11 mouse cellular contexts compared by ENCODE assay signal in genomic region chr1:33906216-33906615, GRCm38 (mm10). TPM values are rescaled to one million over a fixed set of nuclear protein-coding genes. Genes with fewer than 3 reads are reported as not detected.
A peak's percentile ranks its signal among the peaks of the same experiment; 100 is the strongest.
DNase-seq lines count a peak whose midpoint lies in the region; ATAC-seq lines count a peak whose summit lies in the region.
"Had no signal": no experiment of that assay in that cellular context is flagged by ENCODE, and none has a peak within 500 bp of the region (broad histone marks: within the 10 kb centered on the region; RNA-seq: fewer than 3 reads in every experiment).

No protein-coding gene starts in this region.

- peaks cover 8% of the 10 kb centered on the region; the same call in 1 of the 2 replicates for H3K4me1 ChIP-seq in forebrain, embryonic 14.5 days (ENCODE audit: control insufficient read depth, insufficient read depth, low read length)
- peaks cover 27% of the 10 kb centered on the region for H3K4me1 ChIP-seq in forebrain, embryonic 10.5 days
- peaks cover 31% of the 10 kb centered on the region for H3K4me1 ChIP-seq in midbrain, embryonic 10.5 days
- H3K4me1 ChIP-seq in midbrain, embryonic 11.5 days (ENCODE audit: control insufficient read depth, insufficient read depth, low read length): peaks cover 4% of the 10 kb centered on the region
- H3K4me1 ChIP-seq in hindbrain, embryonic 15.5 days (replicated peaks): peaks cover 18% of the 10 kb centered on the region
- H3K4me1 ChIP-seq in neural tube, embryonic 14.5 days (ENCODE audit: control insufficient read depth, insufficient read depth, low read length): peaks cover 14% of the 10 kb centered on the region; the same call in 1 of the 2 replicates

- peaks cover 15% of the 10 kb centered on the region; the same call in 1 of the 2 replicates for H3K27me3 ChIP-seq in forebrain, embryonic 14.5 days (replicated peaks; ENCODE audit: control insufficient read depth, insufficient read depth, low read length)
- peaks cover 56% of the 10 kb centered on the region for H3K27me3 ChIP-seq in forebrain, embryonic 10.5 days (ENCODE audit: poor library complexity, severe bottlenecking)
- peaks cover 54% of the 10 kb centered on the region for H3K27me3 ChIP-seq in midbrain, embryonic 10.5 days (ENCODE audit: low read depth, poor library complexity, severe bottlenecking)
- H3K27me3 ChIP-seq in midbrain, embryonic 11.5 days (ENCODE audit: control insufficient read depth, insufficient read depth, low read length): peaks cover 20% of the 10 kb centered on the region
- no peaks in the 10 kb centered on the region for H3K27me3 ChIP-seq in hindbrain, embryonic 15.5 days
- H3K27me3 ChIP-seq in neural tube, embryonic 14.5 days (ENCODE audit: control insufficient read depth, insufficient read depth, low read length): no peaks in the 10 kb centered on the region

- peak overlapping the region; percentile 81 for H3K4me2 ChIP-seq in forebrain, embryonic 14.5 days (ENCODE audit: low read length)
- H3K4me2 ChIP-seq in midbrain, embryonic 11.5 days: no peak overlapping the region
- peak overlapping the region; percentile 65 for H3K4me2 ChIP-seq in hindbrain, embryonic 15.5 days
- H3K4me2 ChIP-seq in neural tube, embryonic 14.5 days (ENCODE audit: low read depth, low read length): peak overlapping the region; percentile 77

- no peak for ATAC-seq in forebrain, embryonic 14.5 days
- ATAC-seq in midbrain, embryonic 11.5 days (ENCODE audit: low FRiP score): no peak
- ATAC-seq in hindbrain, embryonic 15.5 days (ENCODE audit: low FRiP score, low read depth): no peak
- no peak for ATAC-seq in neural tube, embryonic 14.5 days (ENCODE audit: low read depth)
- ATAC-seq: intestine, postnatal 0 days had no signal

- 0 out of 2 replicates have a peak overlapping the region, but pooled peaks have one; percentile 4 for H3K9ac ChIP-seq in forebrain, embryonic 14.5 days (ENCODE audit: low read length)
- no peak overlapping the region for H3K9ac ChIP-seq in midbrain, embryonic 11.5 days (ENCODE audit: low read length)
- H3K9ac ChIP-seq in hindbrain, embryonic 15.5 days: peak overlapping the region; percentile 54
- H3K9ac ChIP-seq in neural tube, embryonic 14.5 days (replicated peaks; ENCODE audit: low read depth, low read length): no peak overlapping the region
- H3K9ac ChIP-seq: lung, embryonic 15.5 days had no signal

- no peak overlapping the region for H3K27ac ChIP-seq in forebrain, embryonic 14.5 days (ENCODE audit: low read depth, low read length)
- no peak overlapping the region for H3K27ac ChIP-seq in forebrain, embryonic 10.5 days
- H3K27ac ChIP-seq in midbrain, embryonic 10.5 days (replicated peaks): no peak overlapping the region
- H3K27ac ChIP-seq in midbrain, embryonic 11.5 days (ENCODE audit: low read depth, low read length): no peak overlapping the region
- 0 out of 2 replicates have a peak overlapping the region, but pooled peaks have one; percentile 10 for H3K27ac ChIP-seq in hindbrain, embryonic 15.5 days (replicated peaks)
- no peak overlapping the region for H3K27ac ChIP-seq in neural tube, embryonic 14.5 days (ENCODE audit: low read depth, low read length)
- H3K27ac ChIP-seq: gastrocnemius, adult 2 months; lung, embryonic 15.5 days had no signal

- peak overlapping the region; percentile 8; the same call in 1 of the 2 replicates for H3K4me3 ChIP-seq in forebrain, embryonic 14.5 days (ENCODE audit: low read depth, low read length)
- no peak overlapping the region for H3K4me3 ChIP-seq in forebrain, embryonic 10.5 days
- no peak overlapping the region for H3K4me3 ChIP-seq in midbrain, embryonic 10.5 days
- H3K4me3 ChIP-seq in midbrain, embryonic 11.5 days (ENCODE audit: low read depth, low read length): no peak overlapping the region
- H3K4me3 ChIP-seq in hindbrain, embryonic 15.5 days: peak overlapping the region; percentile 57
- peak overlapping the region; percentile 61; the same call in 1 of the 2 replicates for H3K4me3 ChIP-seq in neural tube, embryonic 14.5 days (ENCODE audit: low read depth, low read length)

- no peak for DNase-seq in forebrain, embryonic 14.5 days (ENCODE audit: low spot score)
- no peak for DNase-seq in forebrain, embryonic 10.5 days (ENCODE audit: extremely low spot score, low spot score)
- peak; percentile 20 for DNase-seq in midbrain, embryonic 10.5 days (ENCODE audit: low spot score)
- no peak for DNase-seq in midbrain, embryonic 11.5 days (ENCODE audit: low spot score, missing footprints)
- DNase-seq in adrenal gland, adult 8-10 months: no peak
- no peak for DNase-seq in gastrocnemius, postnatal 36 days

- no peaks in the 10 kb centered on the region for H3K9me3 ChIP-seq in forebrain, embryonic 14.5 days (replicated peaks; ENCODE audit: control insufficient read depth, low read length)
- no peaks in the 10 kb centered on the region for H3K9me3 ChIP-seq in forebrain, embryonic 10.5 days
- no peaks in the 10 kb centered on the region for H3K9me3 ChIP-seq in midbrain, embryonic 10.5 days (replicated peaks)
- no peaks in the 10 kb centered on the region for H3K9me3 ChIP-seq in midbrain, embryonic 11.5 days (ENCODE audit: control insufficient read depth, low read length)
- H3K9me3 ChIP-seq in hindbrain, embryonic 15.5 days: no peaks in the 10 kb centered on the region
- no peaks in the 10 kb centered on the region for H3K9me3 ChIP-seq in neural tube, embryonic 14.5 days (ENCODE audit: control insufficient read depth, low read length)
- H3K9me3 ChIP-seq: lung, embryonic 15.5 days had no signal

- intact Hi-C loops in gastrocnemius, postnatal 36 days (cut with DNase I): no loop called here

- no peaks in the 10 kb centered on the region for H3K36me3 ChIP-seq in forebrain, embryonic 14.5 days (ENCODE audit: control insufficient read depth, insufficient read depth, low read length)
- H3K36me3 ChIP-seq in forebrain, embryonic 10.5 days (replicated peaks): no peaks in the 10 kb centered on the region
- no peaks in the 10 kb centered on the region for H3K36me3 ChIP-seq in midbrain, embryonic 10.5 days
- H3K36me3 ChIP-seq in midbrain, embryonic 11.5 days (ENCODE audit: control insufficient read depth, insufficient read depth, low read length): no peaks in the 10 kb centered on the region
- H3K36me3 ChIP-seq in hindbrain, embryonic 15.5 days: no peaks in the 10 kb centered on the region
- no peaks in the 10 kb centered on the region for H3K36me3 ChIP-seq in neural tube, embryonic 14.5 days (ENCODE audit: control insufficient read depth, insufficient read depth, low read length)
- H3K36me3 ChIP-seq: lung, embryonic 15.5 days had no signal

- 37% methylated on average over 10 of the region's 10 CpGs for WGBS in forebrain, embryonic 14.5 days
- WGBS in forebrain, embryonic 10.5 days: 50% methylated on average over 10 of the region's 10 CpGs
- 37% methylated on average over 10 of the region's 10 CpGs for WGBS in midbrain, embryonic 10.5 days
- 42% methylated on average over 10 of the region's 10 CpGs for WGBS in midbrain, embryonic 11.5 days
- WGBS in hindbrain, embryonic 15.5 days: 31% methylated on average over 10 of the region's 10 CpGs
- WGBS in neural tube, embryonic 14.5 days: 33% methylated on average over 10 of the region's 10 CpGs

RNA-seq across cellular contexts. Expression of gene Bend6, which starts 1.4 kb away (rescaled TPM):
- polyA plus RNA-seq in forebrain, embryonic 14.5 days (2014; fragmentation: Nextera tagmentation; extraction: Ambion mirVana): 32.2 and 40.3 TPM in 2 replicates
- 1.5 and 2.0 TPM in 2 replicates for polyA plus RNA-seq in forebrain, embryonic 10.5 days (2016; fragmentation: Nextera tagmentation; extraction: Ambion mirVana)
- 1.5 and 1.7 TPM in 2 replicates for polyA plus RNA-seq in midbrain, embryonic 10.5 days (2016; fragmentation: Nextera tagmentation; extraction: Ambion mirVana)
- 2.0 and 3.9 TPM in 2 replicates for polyA plus RNA-seq in midbrain, embryonic 11.5 days (2014; fragmentation: Nextera tagmentation; extraction: Ambion mirVana)
- 58.6 and 66.5 TPM in 2 replicates for polyA plus RNA-seq in hindbrain, embryonic 15.5 days (2015; fragmentation: Nextera tagmentation; extraction: Ambion mirVana)
- polyA plus RNA-seq in neural tube, embryonic 14.5 days (2014; fragmentation: Nextera tagmentation; extraction: Ambion mirVana): 54.5 and 73.5 TPM in 2 replicates
- 1 to 10 TPM; 1.2 to 2.4 (median 1.4) TPM for total RNA-seq in adrenal gland, adult 8-10 months (2022)
- total RNA-seq in gastrocnemius, postnatal 36 days (2021): 1 to 10 TPM; 1.1 to 1.3 TPM

RNA-seq across cellular contexts. Expression of gene Dst, which starts 1.8 kb away (rescaled TPM):
- polyA plus RNA-seq in forebrain, embryonic 14.5 days (2014; fragmentation: Nextera tagmentation; extraction: Ambion mirVana): 24.9 and 43.9 TPM in 2 replicates
- polyA plus RNA-seq in forebrain, embryonic 10.5 days (2016; fragmentation: Nextera tagmentation; extraction: Ambion mirVana): 11.3 and 11.9 TPM in 2 replicates
- polyA plus RNA-seq in midbrain, embryonic 10.5 days (2016; fragmentation: Nextera tagmentation; extraction: Ambion mirVana): 18.8 and 25.8 TPM in 2 replicates
- 33.3 and 38.6 TPM in 2 replicates for polyA plus RNA-seq in midbrain, embryonic 11.5 days (2014; fragmentation: Nextera tagmentation; extraction: Ambion mirVana)
- polyA plus RNA-seq in hindbrain, embryonic 15.5 days (2015; fragmentation: Nextera tagmentation; extraction: Ambion mirVana): 39.4 and 41.1 TPM in 2 replicates
- polyA plus RNA-seq in neural tube, embryonic 14.5 days (2014; fragmentation: Nextera tagmentation; extraction: Ambion mirVana): 66.8 and 72.8 TPM in 2 replicates
- total RNA-seq in adrenal gland, adult 8-10 months (2022): 100 to 1,000 TPM; 141 to 240 (median 190) TPM
- 100 to 1,000 TPM; 215 to 242 TPM for total RNA-seq in gastrocnemius, postnatal 36 days (2021)

Comparison
In these comparisons a context has a peak if more than half of its experiments do, and no peak if none do; other contexts are left out.
1. H3K4me3 ChIP-seq: peak in forebrain, embryonic 14.5 days (single experiment), hindbrain, embryonic 15.5 days (single experiment) and neural tube, embryonic 14.5 days (single experiment); none in forebrain, embryonic 10.5 days (single experiment), midbrain, embryonic 10.5 days (single experiment) and midbrain, embryonic 11.5 days (single experiment).
2. H3K9ac ChIP-seq: peak in forebrain, embryonic 14.5 days (single experiment) and hindbrain, embryonic 15.5 days (single experiment); none in midbrain, embryonic 11.5 days (single experiment) and neural tube, embryonic 14.5 days (single experiment).